Mouse (Mus musculus) liver, embryonic 12.5 days (tissue): ENCODE measurements around the gene Trim7. TPM values are rescaled to one million over a fixed set of nuclear protein-coding genes. Genes with fewer than 3 reads are reported as not detected.
"Not testable (repeated sequence)": the region's sequence is repeated elsewhere in the genome, so short reads cannot be mapped to it uniquely, and the experiment has no call there.

Source experiments
- ATAC-seq: fragments of 200-750 bp; cut with Nextera tagmentation; 2 replicates; pipeline ENCODE4 v1.8.0; 2017; ENCODE audit warnings: moderate number of reproducible peaks, mild to moderate bottlenecking, moderate library complexity
- H3K27ac ChIP-seq: fragments of 300-500 bp; sonication (generic); 2 replicates; pipeline ENCODE4 v1.5.1; 2016; ENCODE audit warnings: mild to moderate bottlenecking
- H3K27me3 ChIP-seq: fragments of 300-500 bp; sonication (generic); replicated peaks from 2 replicates; pipeline ENCODE4 v1.6.1; 2016; ENCODE audit warnings: mild to moderate bottlenecking, moderate library complexity
- H3K36me3 ChIP-seq: fragments of 300-500 bp; sonication (generic); 2 replicates; pipeline ENCODE4 v1.6.1; 2016; ENCODE audit warnings: mild to moderate bottlenecking, moderate library complexity
- H3K4me1 ChIP-seq: fragments of 300-500 bp; sonication (generic); 2 replicates; pipeline ENCODE4 v1.6.1; 2016
- H3K4me2 ChIP-seq: fragments of 300-500 bp; sonication (generic); 2 replicates; pipeline ENCODE4 v1.6.1; 2016; ENCODE audit warnings: mild to moderate bottlenecking, moderate library complexity
- H3K4me3 ChIP-seq: fragments of 300-500 bp; sonication (generic); 2 replicates; pipeline ENCODE4 v1.5.1; 2016; ENCODE audit warnings: mild to moderate bottlenecking, moderate library complexity
- H3K9ac ChIP-seq: fragments of 300-500 bp; sonication (generic); 2 replicates; pipeline ENCODE4 v1.6.1; 2016; ENCODE audit warnings: mild to moderate bottlenecking, moderate library complexity
- H3K9me3 ChIP-seq: fragments of 300-500 bp; sonication (generic); replicated peaks from 2 replicates; pipeline ENCODE4 v1.6.1; 2016; ENCODE audit warnings: mild to moderate bottlenecking, moderate library complexity
- WGBS: fragments of 180-500 bp; shearing (Covaris S2); methylation state at CpG from one replicate; pipeline ENCODE4 v1.1.7; 2016; ENCODE audit not compliant: insufficient replicate concordance; 5-methylcytosine and 5-hydroxymethylcytosine counted together
- polyA plus RNA-seq: library from polyadenylated mRNA; unstranded; fragments of >200 nt; fragmentation: Nextera tagmentation; extraction: Ambion mirVana; gene quantifications from 2 replicates; pipeline ENCODE4 v1.2.1, GENCODE M21; 2016

The Trim7 gene
- polyA plus RNA-seq, 1 experiment from 2014 or later, result not detected

DNA sequence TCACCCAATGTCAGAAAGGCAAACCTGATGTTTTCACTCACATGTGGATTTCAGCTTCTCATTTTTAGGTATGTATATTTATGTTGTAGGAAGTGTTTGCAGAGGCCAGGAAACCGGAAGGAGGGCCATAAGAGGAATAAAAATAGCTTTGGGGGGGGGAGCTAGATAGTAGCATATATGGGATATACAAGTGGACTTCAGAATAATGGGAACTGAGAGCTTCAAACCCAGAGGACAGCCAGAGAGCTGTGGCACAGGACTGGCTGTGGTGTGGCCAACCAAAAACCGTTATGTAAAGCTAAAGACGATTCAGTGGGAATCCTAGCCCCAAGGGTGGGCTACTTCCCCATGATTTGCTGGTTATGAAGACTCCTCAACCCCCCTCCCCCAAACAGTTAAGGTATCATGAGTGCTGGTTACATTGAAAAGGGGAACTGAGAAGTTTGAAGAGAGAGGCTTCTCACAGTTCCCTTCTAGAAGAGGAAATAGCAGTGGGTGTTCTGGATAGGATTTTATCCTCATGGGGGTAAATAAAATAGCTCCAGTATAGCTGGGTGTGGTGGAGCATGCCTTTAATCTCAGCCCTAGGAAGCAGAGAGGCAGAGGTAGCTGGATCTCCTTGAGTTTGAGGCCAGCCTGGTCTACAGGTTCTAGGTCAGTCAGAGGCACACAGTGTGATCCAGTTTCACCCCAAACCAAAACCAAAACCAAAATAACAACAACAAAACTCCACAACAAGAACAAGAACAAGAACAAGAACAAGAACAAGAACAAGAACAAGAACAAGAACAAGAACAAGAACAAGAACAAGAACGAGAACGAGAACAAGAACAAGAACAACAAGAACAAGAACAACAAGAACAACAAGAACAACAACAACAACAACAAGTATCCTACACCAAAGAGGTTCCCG lies 75.0 kb downstream of the Trim7 start:
- not testable (repeated sequence) for H3K27me3 ChIP-seq, H3K27ac ChIP-seq, H3K4me3 ChIP-seq, ATAC-seq, H3K9me3 ChIP-seq, H3K4me1 ChIP-seq, H3K36me3 ChIP-seq, H3K9ac ChIP-seq, H3K4me2 ChIP-seq
- WGBS, result 45% methylated on average over 6 of the region's 6 CpGs

GRCm38 (mm10) chr11:48901567-48901930 lies 75.6 kb downstream of the Trim7 start:
- H3K9me3 ChIP-seq, H3K36me3 ChIP-seq, H3K27me3 ChIP-seq, H3K9ac ChIP-seq, H3K4me1 ChIP-seq, H3K4me2 ChIP-seq, H3K27ac ChIP-seq, H3K4me3 ChIP-seq, ATAC-seq: not testable (repeated sequence)
- 69% methylated on average over 1 of the region's 1 CpGs for WGBS

Other genes starting within 250 kb of the Trim7 start
- gene Rack1, start 25.8 kb upstream of the Trim7 start, polyA plus RNA-seq, result 735 and 768 TPM in 2 replicates
- gene Trim41, start 8.8 kb upstream of the Trim7 start, polyA plus RNA-seq, result 2.1 and 2.3 TPM in 2 replicates
- 4.1 and 5.0 TPM in 2 replicates for gene Gm12184, start 515 bp downstream of the Trim7 start, polyA plus RNA-seq
- 16.3 and 16.5 TPM in 2 replicates for gene Irgm1, start 45.5 kb downstream of the Trim7 start, polyA plus RNA-seq
- gene Gm5431, start 76.1 kb downstream of the Trim7 start, polyA plus RNA-seq, result 0.19 and 0.33 TPM in 2 replicates
- gene Psme2b, start 120.0 kb downstream of the Trim7 start, polyA plus RNA-seq, result 1.2 and 2.2 TPM in 2 replicates
- 0.07 TPM in 1 of 2 replicates, not detected in the other for gene Olfr56, start 152.7 kb downstream of the Trim7 start, polyA plus RNA-seq
- gene 9930111J21Rik1, start 153.3 kb downstream of the Trim7 start, polyA plus RNA-seq, result 0.50 and 0.89 TPM in 2 replicates
- 0.02 TPM in 1 of 2 replicates, not detected in the other for gene Gm12185, start 166.1 kb downstream of the Trim7 start, polyA plus RNA-seq
- 0.07 and 0.11 TPM in 2 replicates for gene Tgtp1, start 168.0 kb downstream of the Trim7 start, polyA plus RNA-seq
- gene 9930111J21Rik2, start 225.1 kb downstream of the Trim7 start, polyA plus RNA-seq, result 0.71 and 0.88 TPM in 2 replicates
- gene Tgtp2, start 238.1 kb downstream of the Trim7 start, polyA plus RNA-seq, result 0.12 and 0.15 TPM in 2 replicates